Mouse (Mus musculus) cerebellum, adult 2 months (tissue): ENCODE data around the gene Nlgn2. TPM values are rescaled to one million over a fixed set of nuclear protein-coding genes. Genes with fewer than 3 reads are reported as not detected.
A peak's percentile ranks its signal among the peaks of the same experiment; 100 is the strongest.

ENCODE experiments used
- DNase-seq, 2 experiments: peaks; one replicate each; pipeline ENCODE4 v3.0.0; 2021
- H3K27ac ChIP-seq: fragments of 200-500 bp; 2 replicates; pipeline ENCODE4 v1.5.1; 2012; ENCODE audit warnings: low read length, control low read depth, inconsistent platforms; ENCODE audit not compliant: insufficient read depth
- H3K27me3 ChIP-seq: fragments of 200-500 bp; 2 replicates; pipeline ENCODE4 v1.6.1; 2012; ENCODE audit warnings: inconsistent platforms, mild to moderate bottlenecking, low read length, moderate library complexity; ENCODE audit not compliant: control insufficient read depth, insufficient read depth
- H3K4me1 ChIP-seq: fragments of 200-500 bp; 2 replicates; pipeline ENCODE4 v1.6.1; 2011; ENCODE audit warnings: low read length; ENCODE audit not compliant: control insufficient read depth, insufficient read depth
- H3K4me3 ChIP-seq: fragments of 200-500 bp; replicated peaks from 2 replicates; pipeline ENCODE3; 2011; ENCODE audit warnings: mild to moderate bottlenecking, low read depth, low read length, control low read depth; ENCODE audit not compliant: insufficient read depth
- CTCF ChIP-seq: fragments of 200-500 bp; IDR thresholded peaks from 2 replicates; pipeline ENCODE4 v1.5.1; 2011; ENCODE audit warnings: low read depth, mild to moderate bottlenecking, control low read depth, low read length, moderate library complexity, borderline replicate concordance; ENCODE audit not compliant: insufficient read depth
- POLR2A ChIP-seq: fragments of 200-500 bp; IDR thresholded peaks from 2 replicates; pipeline ENCODE4 v1.6.1; 2011; ENCODE audit warnings: low read length, control low read depth, borderline replicate concordance; ENCODE audit not compliant: insufficient read depth
- WGBS: fragments of 180-500 bp; shearing (Covaris S2); methylation state at CpG from one replicate; pipeline ENCODE4 v1.1.7; 2018; 5-methylcytosine and 5-hydroxymethylcytosine counted together
- polyA plus RNA-seq: library from polyadenylated mRNA; depleted of rRNA; stranded (reverse); fragments of >200 nt; gene quantifications from 2 replicates; pipeline ENCODE4 v1.2.3, GENCODE M21; 2012

Gene Nlgn2
- polyA plus RNA-seq, 1 experiment, result 116 TPM

DNA sequence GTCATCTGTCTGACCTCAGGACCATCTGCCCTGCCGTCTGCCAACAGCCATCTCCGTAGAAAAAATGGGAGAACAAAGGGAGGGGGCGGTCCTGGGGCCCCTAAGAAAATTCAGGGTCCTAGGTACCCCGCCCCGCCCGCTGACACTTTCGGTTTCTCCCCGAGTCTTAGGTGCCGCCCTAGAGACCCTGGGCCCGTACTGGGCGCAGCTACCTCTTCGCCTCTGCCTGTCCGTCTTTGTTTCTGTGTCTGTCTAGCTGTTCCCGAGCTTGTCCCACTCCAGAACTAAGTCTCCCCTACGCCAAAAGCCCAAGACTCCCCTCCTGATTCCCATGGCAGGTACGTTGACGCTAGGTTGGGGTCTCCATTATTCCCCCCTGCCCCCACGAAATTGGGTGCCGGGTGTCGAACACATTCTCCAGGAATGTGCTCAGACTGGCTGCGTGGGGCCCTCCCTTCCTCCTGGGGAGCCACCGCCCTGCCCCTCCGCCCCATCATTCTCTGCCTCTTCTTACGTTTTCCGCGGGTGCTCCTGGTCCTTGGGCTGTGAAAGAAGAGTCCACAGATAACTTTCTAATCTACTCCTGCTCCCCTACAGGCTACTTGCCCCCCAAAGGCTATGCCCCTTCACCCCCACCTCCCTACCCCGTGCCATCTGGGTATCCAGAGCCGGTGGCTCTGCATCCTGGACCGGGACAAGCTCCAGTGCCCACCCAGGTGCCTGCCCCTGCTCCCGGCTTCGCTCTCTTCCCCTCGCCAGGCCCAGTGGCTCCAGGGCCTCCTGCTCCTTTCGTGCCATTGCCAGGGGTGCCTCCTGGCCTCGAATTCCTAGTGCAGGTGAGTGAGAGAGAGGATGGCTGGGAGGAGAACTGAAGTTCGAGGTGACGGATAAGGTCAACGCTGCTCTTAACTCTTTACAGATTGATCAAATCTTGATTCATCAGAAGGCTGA is 9.4 kb upstream of the Nlgn2 start:
- H3K27ac ChIP-seq, result peak overlapping the region; percentile 29
- TF ChIP-seq CTCF (no peak), POLR2A (no peak)
- H3K4me1 ChIP-seq, result peaks cover 14% of the 10 kb centered on the region
- DNase-seq, result peak; percentile 31 to 52
- peak overlapping the region; percentile 61 for H3K4me3 ChIP-seq
- H3K27me3 ChIP-seq, result no peaks in the 10 kb centered on the region
- 7% methylated on average over 37 of the region's 37 CpGs for WGBS

DNA sequence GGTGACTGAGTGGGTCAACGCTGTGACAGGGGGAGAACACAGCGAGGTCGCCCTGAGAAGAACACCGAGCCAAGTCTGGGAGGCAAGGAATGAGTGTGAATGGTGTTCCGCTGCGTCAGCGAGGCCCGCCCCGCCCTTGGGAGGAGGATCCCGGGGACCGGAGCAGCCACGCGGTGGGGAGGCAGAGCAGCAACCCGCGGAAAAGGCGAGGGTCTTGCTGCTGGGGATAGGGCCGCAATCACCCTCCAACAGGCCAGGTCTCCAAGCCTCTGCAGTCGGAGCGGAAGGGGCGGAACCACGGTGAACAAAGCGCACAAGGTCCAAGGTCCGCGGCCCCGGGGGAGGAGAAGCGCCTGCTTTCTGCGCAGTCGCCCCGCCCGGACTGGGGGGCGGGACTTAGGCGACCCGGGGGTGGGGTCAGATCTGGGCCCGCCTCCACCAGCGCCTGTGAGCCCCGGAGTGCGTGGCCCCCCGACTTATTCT is 8.7 kb upstream of the Nlgn2 start, which contains the start of gene Plscr3:
Gene Plscr3, plus strand, starts transcription at position 179 of the 483 bp plus-strand sequence.
- Histone ChIP-seq H3K27ac (peak within 1 kb of the TSS; percentile 42), H3K4me1 (peaks cover 14% of the 10 kb centered on the region), H3K4me3 (peak within 1 kb of the TSS; percentile 61), H3K27me3 (no peaks in the 10 kb centered on the region)
- peak; percentile 88 to 92 for DNase-seq
- under 1% methylated on average over 37 of the region's 38 CpGs for whole genome bisulfite sequencing
- TF ChIP-seq POLR2A (peak; percentile 73), CTCF (no peak)

GRCm38 (mm10) chr11:69838714-69839104 is 1.1 kb upstream of the Nlgn2 start:
- WGBS, result under 1% methylated on average over 7 of the region's 7 CpGs

DNA sequence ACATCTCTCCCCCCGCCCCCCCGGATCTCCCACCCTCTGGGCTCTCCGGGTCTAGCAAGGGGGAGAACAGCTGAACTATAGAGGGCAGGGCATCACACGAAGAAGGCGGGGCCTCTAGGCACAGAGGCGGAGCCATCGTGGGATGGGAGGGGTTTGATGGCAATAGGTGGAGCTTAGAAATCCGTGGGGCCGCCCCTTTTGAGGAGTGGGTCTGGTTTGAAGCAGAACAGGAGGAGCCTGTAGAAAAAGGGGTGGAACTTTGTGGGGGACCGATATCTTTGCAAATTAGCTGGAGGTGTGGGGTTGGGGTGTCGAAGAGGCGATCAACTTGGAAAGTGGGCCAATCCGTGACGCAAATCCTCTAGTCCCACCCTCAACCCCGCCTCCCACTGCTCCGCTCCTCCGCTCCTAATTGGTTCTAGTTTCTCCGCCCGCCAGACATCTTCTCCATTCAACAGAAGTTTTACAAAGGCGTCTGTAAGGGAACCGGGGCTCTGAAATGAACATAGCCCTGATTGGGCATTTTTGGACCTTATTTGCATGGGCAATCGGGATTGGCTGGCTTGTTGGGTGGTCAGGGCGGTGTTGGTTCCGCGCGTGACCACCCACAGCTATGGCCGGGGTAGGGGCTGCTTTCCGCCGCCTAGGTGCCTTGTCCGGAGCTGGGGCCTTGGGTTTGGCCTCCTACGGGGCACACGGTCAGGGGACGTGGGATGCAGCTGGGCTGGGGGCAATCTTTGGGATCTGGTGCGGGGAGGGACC is 549 bp upstream of the Nlgn2 start, which contains the start of gene Tmem256:
Gene Tmem256, plus strand, starts transcription at position 563 of the 762 bp plus-strand sequence.
- DNase-seq, result peak; percentile 97 to 99
- no peaks in the 10 kb centered on the region for H3K27me3 ChIP-seq
- under 1% methylated on average over 34 of the region's 34 CpGs for WGBS
- TF ChIP-seq CTCF, result no peak
- TF ChIP-seq POLR2A, result peak; percentile 82
- peak within 1 kb of the TSS; percentile 98 for H3K4me3 ChIP-seq
- peaks cover 5% of the 10 kb centered on the region; the same call in 1 of the 2 replicates for H3K4me1 ChIP-seq
- H3K27ac ChIP-seq, result peak within 1 kb of the TSS; percentile 86

More at GRCm38 (mm10) chr11:69838714-69839104, 1.1 kb upstream of the Nlgn2 start:
- Histone ChIP-seq H3K4me3 (peak overlapping the region; percentile 89), H3K4me1 (peaks cover 2% of the 10 kb centered on the region; the same call in 1 of the 2 replicates), H3K27me3 (no peaks in the 10 kb centered on the region), H3K27ac (peak overlapping the region; percentile 86)
- peak in 1 of 2 experiments; percentile 44 for DNase-seq
- TF ChIP-seq CTCF (no peak), POLR2A (no peak)

- TF ChIP-seq POLR2A (no peak), CTCF (no peak)
- peak overlapping the region; percentile 98 for H3K4me3 ChIP-seq
- peak; percentile 36 to 81 for DNase-seq
- H3K4me1 ChIP-seq, result peaks cover 5% of the 10 kb centered on the region
- peak overlapping the region; percentile 86 for H3K27ac ChIP-seq
- H3K27me3 ChIP-seq, result no peaks in the 10 kb centered on the region
- WGBS, result 2% methylated on average over 52 of the region's 52 CpGs
Observed at GRCm38 (mm10) chr11:69836703-69837576, 644 bp downstream of the Nlgn2 start.

DNA sequence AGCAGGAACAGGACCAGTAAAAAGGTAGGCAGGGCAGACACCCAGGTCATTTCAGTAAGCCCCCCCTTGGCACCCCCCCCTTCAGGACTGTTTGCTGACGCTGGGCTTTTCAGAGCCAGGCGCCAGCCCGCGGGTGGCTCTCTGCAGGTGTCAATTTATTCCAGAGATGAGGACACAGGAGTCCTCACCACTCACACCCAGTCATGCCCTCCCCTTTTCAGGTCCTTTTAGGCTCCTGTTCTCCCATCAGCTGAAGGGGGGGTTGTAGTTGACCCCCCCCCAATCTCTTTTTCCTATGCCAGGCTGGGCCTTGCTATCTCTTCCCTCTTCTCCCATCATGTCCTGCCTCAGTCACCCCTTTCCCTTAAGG is 1.6 kb downstream of the Nlgn2 start:
- TF ChIP-seq CTCF (no peak), POLR2A (no peak)
- H3K27ac ChIP-seq, result no peak overlapping the region
- WGBS, result 5% methylated on average over 3 of the region's 4 CpGs
- H3K4me3 ChIP-seq, result peak overlapping the region; percentile 98
- peaks cover 5% of the 10 kb centered on the region for H3K4me1 ChIP-seq
- H3K27me3 ChIP-seq, result no peaks in the 10 kb centered on the region
- peak in 1 of 2 experiments; percentile 45 for DNase-seq

- DNase-seq, result no peak
- WGBS, result 16% methylated on average over 9 of the region's 9 CpGs
- Histone ChIP-seq H3K27me3 (no peaks in the 10 kb centered on the region), H3K27ac (no peak overlapping the region), H3K4me3 (peak overlapping the region; percentile 98), H3K4me1 (peaks cover 5% of the 10 kb centered on the region)
- TF ChIP-seq CTCF (no peak), POLR2A (no peak)
Observed at GRCm38 (mm10) chr11:69835326-69835965, 2.1 kb downstream of the Nlgn2 start.
